Mouse (Mus musculus) lung, embryonic 15.5 days (tissue): ENCODE results near the gene Hikeshi. TPM values are rescaled to one million over a fixed set of nuclear protein-coding genes. Genes with fewer than 3 reads are reported as not detected.
A peak's percentile ranks its signal among the peaks of the same experiment; 100 is the strongest.

ENCODE experiments used
- ATAC-seq: fragments of 200-750 bp; cut with Nextera tagmentation; 2 replicates; pipeline ENCODE4 v1.8.0; 2017; ENCODE audit warnings: moderate number of reproducible peaks, borderline replicate concordance; ENCODE audit not compliant: low FRiP score, low TSS enrichment; ENCODE audit errors: extremely low read depth
- H3K27ac ChIP-seq: fragments of 300-500 bp; sonication (generic); 2 replicates; pipeline ENCODE4 v1.5.1; 2015; ENCODE audit warnings: moderate library complexity, mild to moderate bottlenecking, inconsistent platforms
- H3K27me3 ChIP-seq: fragments of 300-500 bp; sonication (generic); 2 replicates; pipeline ENCODE4 v1.6.1; 2015; ENCODE audit warnings: inconsistent platforms
- H3K36me3 ChIP-seq: fragments of 300-500 bp; sonication (generic); 2 replicates; pipeline ENCODE4 v1.6.1; 2015; ENCODE audit warnings: inconsistent platforms
- H3K4me1 ChIP-seq: fragments of 300-500 bp; sonication (generic); 2 replicates; pipeline ENCODE4 v1.6.1; 2015; ENCODE audit warnings: inconsistent platforms
- H3K4me2 ChIP-seq: fragments of 300-500 bp; sonication (generic); 2 replicates; pipeline ENCODE4 v1.6.1; 2015; ENCODE audit warnings: inconsistent platforms, mild to moderate bottlenecking, moderate library complexity
- H3K4me3 ChIP-seq: fragments of 300-500 bp; sonication (generic); 2 replicates; pipeline ENCODE4 v1.5.1; 2015; ENCODE audit warnings: mild to moderate bottlenecking, inconsistent platforms
- H3K9ac ChIP-seq: fragments of 300-500 bp; sonication (generic); 2 replicates; pipeline ENCODE4 v1.6.1; 2015; ENCODE audit warnings: inconsistent platforms
- H3K9me3 ChIP-seq: fragments of 300-500 bp; sonication (generic); 2 replicates; pipeline ENCODE4 v1.6.1; 2016; ENCODE audit warnings: inconsistent platforms
- WGBS: fragments of 180-500 bp; shearing (Covaris S2); methylation state at CpG from one replicate; pipeline ENCODE4 v1.1.7; 2015; 5-methylcytosine and 5-hydroxymethylcytosine counted together
- polyA plus RNA-seq: library from polyadenylated mRNA; unstranded; fragments of >200 nt; fragmentation: Nextera tagmentation; extraction: Ambion mirVana; gene quantifications from 2 replicates; pipeline ENCODE4 v1.2.1, GENCODE M21; 2015

The Hikeshi gene
- polyA plus RNA-seq, 1 experiment from 2014 or later = 144 TPM

DNA sequence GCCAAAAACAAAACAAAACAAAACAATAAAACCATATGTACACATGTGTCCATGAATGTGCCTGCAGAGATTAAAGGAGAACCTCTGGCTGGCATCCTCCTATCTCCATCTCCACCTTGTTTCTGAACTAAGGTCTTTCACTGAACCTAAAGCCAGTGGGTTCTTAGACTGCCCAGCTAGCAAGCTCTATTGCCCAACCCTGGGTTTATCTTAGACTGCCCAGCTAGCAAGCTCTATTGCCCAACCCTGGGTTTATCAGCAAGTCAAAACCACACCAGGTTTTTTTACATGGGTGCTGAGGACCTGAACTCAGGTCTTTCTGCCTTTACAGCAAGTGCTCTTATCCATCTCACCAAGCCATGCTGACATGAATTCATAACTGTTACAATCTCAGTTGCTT lies 22.1 kb upstream of the Hikeshi start:
- Histone ChIP-seq H3K4me3 (no peak overlapping the region), H3K9me3 (no peaks in the 10 kb centered on the region), H3K27ac (no peak overlapping the region), H3K4me2 (no peak overlapping the region), H3K4me1 (no peaks in the 10 kb centered on the region), H3K9ac (no peak overlapping the region), H3K27me3 (no peaks in the 10 kb centered on the region), H3K36me3 (peaks cover 67% of the 10 kb centered on the region)
- ATAC-seq = no peak

DNA sequence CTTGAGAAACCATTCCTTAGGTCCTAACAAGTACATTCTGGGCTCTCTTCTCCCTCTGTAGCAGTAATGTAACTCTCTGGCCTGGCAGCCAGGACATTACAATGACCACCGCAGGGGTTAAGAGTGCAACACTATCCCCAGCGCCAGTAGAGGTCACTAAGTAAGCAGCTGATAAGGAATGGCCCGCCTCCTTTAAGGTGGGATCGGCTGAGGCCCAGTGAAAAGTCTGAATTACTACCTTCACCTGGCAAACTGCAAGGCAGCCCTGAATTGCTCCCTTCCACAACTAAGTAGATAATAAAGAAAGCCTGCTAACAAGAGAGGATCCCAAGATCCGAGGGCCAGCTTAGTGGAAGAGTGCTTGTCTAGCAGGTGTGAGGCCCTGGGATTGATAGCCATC lies 16.3 kb upstream of the Hikeshi start:
- H3K9me3 ChIP-seq = no peaks in the 10 kb centered on the region
- no peaks in the 10 kb centered on the region for H3K27me3 ChIP-seq
- H3K4me2 ChIP-seq = no peak overlapping the region
- H3K9ac ChIP-seq = no peak overlapping the region
- H3K4me3 ChIP-seq = no peak overlapping the region
- peaks cover 59% of the 10 kb centered on the region for H3K36me3 ChIP-seq
- ATAC-seq = no peak
- no peaks in the 10 kb centered on the region for H3K4me1 ChIP-seq
- 17% methylated on average over 5 of the region's 5 CpGs for WGBS
- no peak overlapping the region for H3K27ac ChIP-seq

DNA sequence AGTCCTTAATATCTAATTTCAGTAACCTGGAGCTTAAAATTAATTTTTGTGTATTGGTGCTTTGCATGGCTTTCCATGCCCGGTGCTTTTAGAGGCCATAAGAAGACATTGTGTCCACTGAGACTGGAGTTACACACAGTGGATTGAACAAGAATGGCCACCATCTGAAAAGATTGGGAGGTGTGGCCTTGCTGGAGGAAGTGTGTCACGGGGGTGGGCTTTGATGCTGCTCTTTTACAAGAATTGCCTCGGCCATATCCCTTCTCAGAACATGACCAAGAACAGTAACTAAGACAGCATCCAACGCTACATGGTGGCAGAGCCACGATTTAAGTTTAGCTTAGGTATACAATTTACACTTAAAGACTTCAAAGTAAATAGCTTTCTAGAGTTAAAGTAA lies 13.3 kb upstream of the Hikeshi start:
- H3K9ac ChIP-seq = no peak overlapping the region
- peaks cover 45% of the 10 kb centered on the region for H3K36me3 ChIP-seq
- no peak overlapping the region for H3K27ac ChIP-seq
- no peaks in the 10 kb centered on the region for H3K4me1 ChIP-seq
- no peak overlapping the region for H3K4me2 ChIP-seq
- no peaks in the 10 kb centered on the region for H3K9me3 ChIP-seq
- H3K4me3 ChIP-seq = no peak overlapping the region
- ATAC-seq = no peak
- 72% methylated on average over 5 of the region's 5 CpGs for WGBS
- no peaks in the 10 kb centered on the region for H3K27me3 ChIP-seq

- H3K36me3 ChIP-seq = peaks cover 3% of the 10 kb centered on the region
- ATAC-seq = peak; percentile 59
- H3K27me3 ChIP-seq = no peaks in the 10 kb centered on the region
- WGBS = 37% methylated on average over 4 of the region's 4 CpGs
- H3K9ac ChIP-seq = no peak overlapping the region
- no peaks in the 10 kb centered on the region for H3K4me1 ChIP-seq
- H3K4me3 ChIP-seq = no peak overlapping the region
- H3K9me3 ChIP-seq = no peaks in the 10 kb centered on the region
- H3K27ac ChIP-seq = no peak overlapping the region
- no peak overlapping the region for H3K4me2 ChIP-seq
Measured at GRCm38 (mm10) chr7:89949403-89949802, 8.4 kb upstream of the Hikeshi start.

GRCm38 (mm10) chr7:89948026-89948425 lies 7.0 kb upstream of the Hikeshi start:
- Histone ChIP-seq H3K9me3 (no peaks in the 10 kb centered on the region), H3K9ac (no peak overlapping the region), H3K27ac (no peak overlapping the region), H3K27me3 (no peaks in the 10 kb centered on the region), H3K4me2 (no peak overlapping the region), H3K36me3 (no peaks in the 10 kb centered on the region), H3K4me1 (no peaks in the 10 kb centered on the region), H3K4me3 (no peak overlapping the region)
- ATAC-seq = no peak
- WGBS = 67% methylated on average over 7 of the region's 7 CpGs

DNA sequence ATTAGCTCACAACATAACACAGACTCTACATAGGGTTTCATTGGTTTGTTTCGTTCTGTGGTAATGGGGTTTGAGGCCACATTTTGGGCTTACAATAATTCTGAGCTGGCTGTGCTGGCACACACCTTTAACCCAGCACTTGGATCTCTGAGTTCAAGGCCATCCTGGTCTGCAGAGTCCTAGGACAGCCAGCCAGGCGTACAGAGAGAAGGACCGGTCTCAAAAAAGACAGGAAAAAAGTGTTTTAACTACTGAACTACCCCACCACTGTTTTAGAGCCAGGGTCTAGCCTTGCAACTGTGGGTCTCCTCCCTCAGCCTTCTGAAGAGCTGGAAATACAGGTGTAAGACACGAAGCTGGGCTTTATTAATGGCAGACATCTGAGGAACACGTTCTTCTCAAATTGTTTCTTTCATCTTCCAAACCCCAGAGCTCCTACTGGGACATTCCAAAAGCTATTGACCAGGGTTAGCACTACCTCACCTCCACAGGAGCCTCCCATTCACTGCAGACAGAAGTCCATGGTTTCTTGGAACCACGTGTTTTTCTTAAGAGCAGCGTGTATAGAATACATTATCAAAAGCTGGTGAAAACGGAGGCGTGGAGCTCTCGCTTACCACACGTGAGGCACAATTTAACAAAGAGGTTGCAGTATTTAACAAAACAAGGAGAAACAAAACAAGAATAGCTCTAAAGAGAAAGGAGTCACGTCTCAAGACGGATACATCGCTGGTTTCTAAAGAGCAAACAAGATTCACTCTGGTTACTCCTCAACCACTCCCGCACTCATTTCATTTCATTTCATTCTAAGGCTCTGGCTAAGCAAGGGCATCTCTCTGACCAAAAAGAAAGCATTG lies 1.3 kb downstream of the Hikeshi start:
- Histone ChIP-seq H3K4me2 (peak overlapping the region; percentile 57), H3K27ac (no peak overlapping the region), H3K9me3 (no peaks in the 10 kb centered on the region), H3K27me3 (no peaks in the 10 kb centered on the region), H3K36me3 (peaks cover 2% of the 10 kb centered on the region; the same call in 1 of the 2 replicates), H3K4me3 (peak overlapping the region; percentile 93), H3K4me1 (peaks cover 10% of the 10 kb centered on the region), H3K9ac (peak overlapping the region; percentile 78)
- no peak for ATAC-seq
- 44% methylated on average over 15 of the region's 15 CpGs for WGBS

- no peak for ATAC-seq
- no peak overlapping the region for H3K9ac ChIP-seq
- H3K4me3 ChIP-seq = no peak overlapping the region
- H3K36me3 ChIP-seq = peaks cover 18% of the 10 kb centered on the region
- WGBS = 94% methylated on average over 15 of the region's 15 CpGs
- H3K4me1 ChIP-seq = no peaks in the 10 kb centered on the region
- no peak overlapping the region for H3K4me2 ChIP-seq
- no peaks in the 10 kb centered on the region for H3K9me3 ChIP-seq
- H3K27me3 ChIP-seq = no peaks in the 10 kb centered on the region
- no peak overlapping the region for H3K27ac ChIP-seq
Measured at GRCm38 (mm10) chr7:89923441-89924180, 17.4 kb downstream of the Hikeshi start.

- no peaks in the 10 kb centered on the region for H3K9me3 ChIP-seq
- WGBS = 91% methylated on average over 4 of the region's 4 CpGs
- H3K4me2 ChIP-seq = no peak overlapping the region
- H3K9ac ChIP-seq = no peak overlapping the region
- H3K4me1 ChIP-seq = no peaks in the 10 kb centered on the region
- H3K27me3 ChIP-seq = no peaks in the 10 kb centered on the region
- no peak overlapping the region for H3K4me3 ChIP-seq
- no peak overlapping the region for H3K27ac ChIP-seq
- peaks cover 24% of the 10 kb centered on the region for H3K36me3 ChIP-seq
- no peak for ATAC-seq
Measured at GRCm38 (mm10) chr7:89917776-89918175, 23.2 kb downstream of the Hikeshi start.

DNA sequence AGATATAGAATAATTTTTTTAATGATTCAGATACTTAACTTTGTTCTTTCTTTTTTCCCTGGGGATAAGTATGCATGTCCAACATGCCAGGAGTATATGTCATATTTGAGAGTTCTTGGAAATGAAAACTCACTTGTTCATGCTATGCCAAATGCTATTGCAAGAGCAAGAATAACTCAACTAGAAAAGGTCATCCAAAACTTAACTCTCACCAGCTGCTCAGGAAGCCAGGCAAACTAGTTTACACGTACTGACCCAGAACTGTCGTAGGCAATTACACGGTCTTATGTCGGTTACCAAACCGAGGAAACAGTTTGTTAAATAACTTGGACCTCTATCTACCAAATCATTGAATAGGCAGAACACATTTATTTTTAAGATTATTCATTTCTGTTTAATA lies 24.3 kb downstream of the Hikeshi start:
- no peak overlapping the region for H3K9ac ChIP-seq
- H3K9me3 ChIP-seq = no peaks in the 10 kb centered on the region
- H3K36me3 ChIP-seq = peaks cover 24% of the 10 kb centered on the region
- H3K27me3 ChIP-seq = no peaks in the 10 kb centered on the region
- 93% methylated on average over 5 of the region's 5 CpGs for WGBS
- ATAC-seq = no peak
- no peak overlapping the region for H3K27ac ChIP-seq
- no peak overlapping the region for H3K4me2 ChIP-seq
- no peaks in the 10 kb centered on the region for H3K4me1 ChIP-seq
- no peak overlapping the region for H3K4me3 ChIP-seq

DNA sequence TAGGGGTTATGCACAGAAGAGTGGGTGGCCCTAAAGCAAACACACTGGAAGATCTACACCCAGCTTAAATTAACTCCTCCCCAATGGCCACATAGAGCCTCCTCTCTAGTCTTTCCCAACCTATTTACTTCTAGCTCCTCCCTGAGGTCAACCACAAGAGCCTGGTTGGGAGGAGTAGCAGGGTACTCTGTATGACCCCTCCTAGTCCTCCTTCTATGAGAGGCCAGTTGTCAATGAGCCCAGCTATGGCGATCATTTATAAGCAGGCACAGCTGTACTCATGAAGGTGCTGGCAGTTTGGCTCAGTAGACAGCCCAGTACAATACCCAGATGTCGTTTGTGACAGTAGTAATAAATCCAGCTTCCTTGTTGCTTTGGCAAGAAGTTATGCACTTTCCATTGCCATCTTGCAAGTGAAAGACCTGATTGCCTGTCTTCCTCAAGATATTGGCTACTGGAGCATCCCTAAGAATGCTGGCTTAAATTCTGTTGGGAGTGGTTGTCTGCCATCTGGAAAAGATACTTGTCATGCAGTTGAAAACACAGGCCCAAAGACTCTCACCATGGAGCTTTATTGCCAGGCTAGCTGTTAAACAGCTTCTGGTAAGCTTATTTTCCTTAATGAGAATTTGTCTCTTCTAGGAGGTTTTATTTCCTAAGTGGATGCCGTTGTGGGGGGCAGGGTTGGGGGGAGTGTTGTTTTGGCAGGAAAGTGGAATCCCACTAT lies 27.4 kb downstream of the Hikeshi start:
- Histone ChIP-seq H3K27me3 (no peaks in the 10 kb centered on the region), H3K4me2 (no peak overlapping the region), H3K27ac (no peak overlapping the region), H3K36me3 (peaks cover 16% of the 10 kb centered on the region), H3K9ac (no peak overlapping the region), H3K4me3 (no peak overlapping the region), H3K9me3 (no peaks in the 10 kb centered on the region), H3K4me1 (no peaks in the 10 kb centered on the region)
- peak; percentile 35; the same call in 1 of the 2 replicates for ATAC-seq
- WGBS = 82% methylated on average over 3 of the region's 3 CpGs

GRCm38 (mm10) chr7:89912356-89912755 lies 28.6 kb downstream of the Hikeshi start:
- WGBS = 88% methylated on average over 3 of the region's 3 CpGs
- H3K27me3 ChIP-seq = no peaks in the 10 kb centered on the region
- H3K36me3 ChIP-seq = peaks cover 11% of the 10 kb centered on the region
- no peak overlapping the region for H3K4me3 ChIP-seq
- no peak overlapping the region for H3K27ac ChIP-seq
- no peak for ATAC-seq
- no peak overlapping the region for H3K9ac ChIP-seq
- H3K9me3 ChIP-seq = no peaks in the 10 kb centered on the region
- H3K4me2 ChIP-seq = no peak overlapping the region
- H3K4me1 ChIP-seq = no peaks in the 10 kb centered on the region

- no peak overlapping the region for H3K27ac ChIP-seq
- no peaks in the 10 kb centered on the region for H3K4me1 ChIP-seq
- WGBS = 77% methylated on average over 4 of the region's 4 CpGs
- no peak overlapping the region for H3K4me3 ChIP-seq
- no peaks in the 10 kb centered on the region for H3K36me3 ChIP-seq
- H3K9me3 ChIP-seq = no peaks in the 10 kb centered on the region
- H3K4me2 ChIP-seq = no peak overlapping the region
- no peak overlapping the region for H3K9ac ChIP-seq
- ATAC-seq = no peak
- H3K27me3 ChIP-seq = no peaks in the 10 kb centered on the region
Measured at GRCm38 (mm10) chr7:89909711-89910110, 31.3 kb downstream of the Hikeshi start.
